Mouse (Mus musculus) lung, embryonic 15.5 days (tissue): ENCODE measurements around the gene Ccr7. TPM values are rescaled to one million over a fixed set of nuclear protein-coding genes. Genes with fewer than 3 reads are reported as not detected.

Source experiments
- ATAC-seq: fragments of 200-750 bp; cut with Nextera tagmentation; 2 replicates; pipeline ENCODE4 v1.8.0; 2017; ENCODE audit warnings: moderate number of reproducible peaks, borderline replicate concordance; ENCODE audit not compliant: low FRiP score, low TSS enrichment; ENCODE audit errors: extremely low read depth
- H3K27ac ChIP-seq: fragments of 300-500 bp; sonication (generic); 2 replicates; pipeline ENCODE4 v1.5.1; 2015; ENCODE audit warnings: moderate library complexity, mild to moderate bottlenecking, inconsistent platforms
- H3K27me3 ChIP-seq: fragments of 300-500 bp; sonication (generic); 2 replicates; pipeline ENCODE4 v1.6.1; 2015; ENCODE audit warnings: inconsistent platforms
- H3K36me3 ChIP-seq: fragments of 300-500 bp; sonication (generic); 2 replicates; pipeline ENCODE4 v1.6.1; 2015; ENCODE audit warnings: inconsistent platforms
- H3K4me1 ChIP-seq: fragments of 300-500 bp; sonication (generic); 2 replicates; pipeline ENCODE4 v1.6.1; 2015; ENCODE audit warnings: inconsistent platforms
- H3K4me2 ChIP-seq: fragments of 300-500 bp; sonication (generic); 2 replicates; pipeline ENCODE4 v1.6.1; 2015; ENCODE audit warnings: inconsistent platforms, mild to moderate bottlenecking, moderate library complexity
- H3K4me3 ChIP-seq: fragments of 300-500 bp; sonication (generic); 2 replicates; pipeline ENCODE4 v1.5.1; 2015; ENCODE audit warnings: mild to moderate bottlenecking, inconsistent platforms
- H3K9ac ChIP-seq: fragments of 300-500 bp; sonication (generic); 2 replicates; pipeline ENCODE4 v1.6.1; 2015; ENCODE audit warnings: inconsistent platforms
- H3K9me3 ChIP-seq: fragments of 300-500 bp; sonication (generic); 2 replicates; pipeline ENCODE4 v1.6.1; 2016; ENCODE audit warnings: inconsistent platforms
- WGBS: fragments of 180-500 bp; shearing (Covaris S2); methylation state at CpG from one replicate; pipeline ENCODE4 v1.1.7; 2015; 5-methylcytosine and 5-hydroxymethylcytosine counted together
- polyA plus RNA-seq: library from polyadenylated mRNA; unstranded; fragments of >200 nt; fragmentation: Nextera tagmentation; extraction: Ambion mirVana; gene quantifications from 2 replicates; pipeline ENCODE4 v1.2.1, GENCODE M21; 2015

The Ccr7 gene
- 0.13 and 0.29 TPM in 2 replicates for polyA plus RNA-seq

- H3K9ac ChIP-seq: no peak within 1 kb of the TSS
- H3K4me1 ChIP-seq: peaks cover 1% of the 10 kb centered on the region
- H3K27ac ChIP-seq: no peak within 1 kb of the TSS
- WGBS: 28% methylated on average over 12 of the region's 12 CpGs
- no peaks in the 10 kb centered on the region for H3K36me3 ChIP-seq
- H3K4me3 ChIP-seq: no peak within 1 kb of the TSS
- H3K4me2 ChIP-seq: no peak within 1 kb of the TSS
- peaks cover 5% of the 10 kb centered on the region; the same call in 1 of the 2 replicates for H3K27me3 ChIP-seq
- no peak for ATAC-seq
- H3K9me3 ChIP-seq: no peaks in the 10 kb centered on the region
Measured at GRCm38 (mm10) chr11:99154987-99155641, at the start of gene Ccr7. Ccr7 (minus strand) TSS chr11:99155077.

GRCm38 (mm10) chr11:99189154-99189582 lies 34.3 kb upstream of the Ccr7 start:
- no peak overlapping the region for H3K4me3 ChIP-seq
- no peak overlapping the region for H3K27ac ChIP-seq
- H3K9me3 ChIP-seq: no peaks in the 10 kb centered on the region
- ATAC-seq: no peak
- H3K9ac ChIP-seq: no peak overlapping the region
- no peak overlapping the region for H3K4me2 ChIP-seq
- WGBS: 19% methylated on average over 14 of the region's 14 CpGs
- 0 out of 2 replicates have a peak, but pooled peaks cover 6% of the 10 kb centered on the region for H3K27me3 ChIP-seq
- H3K4me1 ChIP-seq: no peaks in the 10 kb centered on the region
- no peaks in the 10 kb centered on the region for H3K36me3 ChIP-seq

- Histone ChIP-seq H3K4me3 (no peak overlapping the region), H3K9ac (no peak overlapping the region), H3K9me3 (no peaks in the 10 kb centered on the region), H3K27ac (no peak overlapping the region), H3K4me1 (no peaks in the 10 kb centered on the region), H3K27me3 (0 out of 2 replicates have a peak, but pooled peaks cover 6% of the 10 kb centered on the region), H3K4me2 (no peak overlapping the region), H3K36me3 (no peaks in the 10 kb centered on the region)
- no peak for ATAC-seq
- 55% methylated on average over 4 of the region's 4 CpGs for WGBS
Measured at GRCm38 (mm10) chr11:99187348-99187747, 32.5 kb upstream of the Ccr7 start.

- Histone ChIP-seq H3K9me3 (no peaks in the 10 kb centered on the region), H3K4me3 (no peak overlapping the region), H3K9ac (no peak overlapping the region), H3K4me2 (no peak overlapping the region), H3K27me3 (0 out of 2 replicates have a peak, but pooled peaks cover 6% of the 10 kb centered on the region), H3K36me3 (no peaks in the 10 kb centered on the region), H3K4me1 (no peaks in the 10 kb centered on the region), H3K27ac (no peak overlapping the region)
- no peak for ATAC-seq
- WGBS: 63% methylated on average over 2 of the region's 2 CpGs
Measured at GRCm38 (mm10) chr11:99186836-99187235, 32.0 kb upstream of the Ccr7 start.

DNA sequence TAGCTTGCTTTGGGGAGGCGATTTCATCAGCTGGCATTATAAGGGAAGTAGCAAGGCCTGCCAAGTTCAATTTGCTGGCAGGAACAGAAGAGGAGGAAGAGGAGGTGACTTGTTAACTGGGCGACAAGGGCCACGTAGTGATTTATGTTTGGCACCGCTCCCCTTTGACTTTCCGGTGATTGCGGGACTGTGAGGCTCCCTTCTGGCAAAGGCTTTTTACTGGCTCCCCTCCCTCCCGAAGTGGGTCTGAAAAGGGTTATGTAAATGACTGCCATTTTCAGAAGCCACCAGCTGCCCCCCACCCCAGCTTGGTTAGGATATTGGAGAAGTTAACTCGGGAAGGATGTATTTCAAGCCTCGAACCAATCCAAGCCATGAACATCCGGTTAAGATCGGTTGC lies 27.7 kb upstream of the Ccr7 start:
- Histone ChIP-seq H3K4me1 (no peaks in the 10 kb centered on the region), H3K4me2 (no peak overlapping the region), H3K27me3 (no peaks in the 10 kb centered on the region), H3K27ac (no peak overlapping the region), H3K9me3 (no peaks in the 10 kb centered on the region), H3K4me3 (no peak overlapping the region), H3K36me3 (no peaks in the 10 kb centered on the region), H3K9ac (no peak overlapping the region)
- WGBS: 62% methylated on average over 11 of the region's 11 CpGs
- ATAC-seq: no peak

GRCm38 (mm10) chr11:99180071-99180470 lies 25.2 kb upstream of the Ccr7 start:
- H3K9ac ChIP-seq: no peak overlapping the region
- H3K4me2 ChIP-seq: no peak overlapping the region
- 83% methylated on average over 5 of the region's 5 CpGs for WGBS
- ATAC-seq: no peak
- H3K27me3 ChIP-seq: no peaks in the 10 kb centered on the region
- no peaks in the 10 kb centered on the region for H3K9me3 ChIP-seq
- no peaks in the 10 kb centered on the region for H3K4me1 ChIP-seq
- no peak overlapping the region for H3K4me3 ChIP-seq
- H3K27ac ChIP-seq: no peak overlapping the region
- no peaks in the 10 kb centered on the region for H3K36me3 ChIP-seq

DNA sequence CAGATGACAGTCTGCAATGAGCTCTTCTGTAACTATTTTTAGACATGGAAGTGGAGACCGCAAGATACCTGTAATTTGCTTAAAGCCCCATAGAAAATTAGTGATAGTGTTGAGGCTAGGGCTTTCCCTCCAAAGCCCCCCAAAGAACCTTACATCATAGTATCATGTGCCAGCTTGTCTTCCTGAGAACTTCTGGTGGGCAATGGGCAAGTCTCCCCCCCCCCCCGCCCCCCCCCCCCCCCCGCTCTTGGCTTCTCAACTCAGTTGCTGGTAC lies 23.0 kb upstream of the Ccr7 start:
- H3K9me3 ChIP-seq: no peaks in the 10 kb centered on the region
- no peak overlapping the region for H3K4me3 ChIP-seq
- no peaks in the 10 kb centered on the region for H3K27me3 ChIP-seq
- H3K9ac ChIP-seq: no peak overlapping the region
- H3K4me1 ChIP-seq: no peaks in the 10 kb centered on the region
- H3K4me2 ChIP-seq: no peak overlapping the region
- WGBS: 73% methylated on average over 2 of the region's 3 CpGs
- no peak overlapping the region for H3K27ac ChIP-seq
- no peaks in the 10 kb centered on the region for H3K36me3 ChIP-seq
- ATAC-seq: no peak

DNA sequence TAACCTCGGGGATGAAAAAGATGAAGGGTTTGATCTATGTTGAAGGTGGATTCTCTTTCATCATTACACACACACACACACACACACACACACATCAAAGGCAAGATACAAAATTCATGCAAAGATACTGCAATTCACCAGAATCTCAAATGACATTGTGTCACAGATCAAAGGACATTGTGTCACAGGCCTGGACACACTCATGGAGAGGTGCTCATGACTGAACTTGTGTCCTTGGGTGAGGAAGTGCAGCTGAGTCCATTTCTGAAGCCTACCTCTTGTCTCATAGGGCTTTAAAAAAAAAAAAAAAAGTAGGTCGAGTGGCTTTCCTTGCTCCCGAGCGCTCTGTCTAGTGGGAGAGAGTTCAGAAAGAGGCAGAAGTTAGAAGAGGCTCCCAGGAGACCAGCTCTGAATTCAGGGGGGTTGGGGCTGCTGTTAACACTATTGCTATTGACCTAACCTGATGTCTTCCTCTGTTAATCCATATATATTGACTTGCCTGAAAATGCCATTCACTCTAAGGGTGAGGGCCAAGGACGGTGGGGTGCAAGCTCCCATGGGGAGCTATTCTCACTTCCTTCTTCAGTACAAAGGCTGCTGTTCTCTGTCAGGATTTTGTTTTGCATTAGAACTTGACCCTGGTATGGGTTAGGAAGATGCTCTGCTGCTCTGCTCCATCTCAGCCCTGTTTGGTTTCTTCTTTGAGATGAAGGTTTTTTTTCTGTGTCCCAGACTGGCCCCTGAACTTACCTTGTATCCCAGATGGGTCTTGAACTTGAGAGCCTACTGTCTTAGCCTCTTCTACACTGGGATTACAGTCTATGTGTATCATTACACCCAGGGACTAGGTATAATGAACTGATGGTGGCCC lies 22.4 kb upstream of the Ccr7 start:
- Histone ChIP-seq H3K9me3 (no peaks in the 10 kb centered on the region), H3K36me3 (no peaks in the 10 kb centered on the region), H3K27me3 (no peaks in the 10 kb centered on the region), H3K9ac (no peak overlapping the region), H3K4me3 (no peak overlapping the region), H3K4me2 (no peak overlapping the region), H3K4me1 (no peaks in the 10 kb centered on the region), H3K27ac (no peak overlapping the region)
- ATAC-seq: no peak
- 55% methylated on average over 5 of the region's 5 CpGs for WGBS

- WGBS: 77% methylated on average over 4 of the region's 4 CpGs
- Histone ChIP-seq H3K9me3 (no peaks in the 10 kb centered on the region), H3K4me2 (no peak overlapping the region), H3K27ac (no peak overlapping the region), H3K27me3 (no peaks in the 10 kb centered on the region), H3K9ac (no peak overlapping the region), H3K4me3 (no peak overlapping the region), H3K36me3 (no peaks in the 10 kb centered on the region), H3K4me1 (no peaks in the 10 kb centered on the region)
- ATAC-seq: no peak
Measured at GRCm38 (mm10) chr11:99172002-99172401, 17.1 kb upstream of the Ccr7 start.

GRCm38 (mm10) chr11:99171442-99171841 lies 16.6 kb upstream of the Ccr7 start:
- Histone ChIP-seq H3K4me3 (no peak overlapping the region), H3K4me2 (no peak overlapping the region), H3K36me3 (no peaks in the 10 kb centered on the region), H3K9ac (no peak overlapping the region), H3K4me1 (no peaks in the 10 kb centered on the region), H3K27ac (no peak overlapping the region), H3K27me3 (no peaks in the 10 kb centered on the region), H3K9me3 (no peaks in the 10 kb centered on the region)
- 73% methylated on average over 2 of the region's 2 CpGs for WGBS
- ATAC-seq: no peak

DNA sequence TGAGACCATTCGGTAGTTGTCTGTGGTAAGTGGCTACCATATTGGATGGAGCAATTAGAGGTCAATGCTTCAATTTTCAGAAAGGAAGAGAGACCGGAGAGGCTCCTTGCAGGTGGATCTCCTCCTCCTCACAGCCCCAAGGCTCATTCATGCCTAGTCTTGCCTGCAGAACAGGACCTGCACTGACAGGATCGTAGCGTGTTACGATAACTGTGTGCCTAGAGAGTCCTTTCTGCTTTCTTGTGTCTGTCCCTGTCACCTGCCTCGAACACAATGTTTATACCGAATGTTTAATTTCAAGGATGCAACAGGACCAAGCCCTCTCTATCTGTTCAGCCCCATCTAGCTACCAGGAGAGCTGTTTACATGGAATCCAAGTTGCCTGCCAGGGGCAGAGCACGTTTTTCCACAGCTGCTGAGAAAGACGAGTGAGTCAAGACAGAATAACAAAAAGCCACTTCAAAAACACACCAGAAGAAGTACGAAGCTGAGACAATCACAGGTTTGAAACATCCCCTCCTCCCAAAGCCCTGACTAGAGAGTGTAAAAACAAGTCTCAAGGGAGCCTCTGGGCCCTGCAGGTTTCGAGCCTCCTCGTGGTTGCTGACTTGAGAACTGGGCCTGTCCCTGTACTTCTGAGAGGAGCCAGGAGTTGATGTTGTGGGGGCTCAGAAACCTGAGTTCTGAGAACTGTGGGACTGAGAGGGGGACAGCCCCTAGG lies 15.8 kb upstream of the Ccr7 start:
- Histone ChIP-seq H3K27ac (no peak overlapping the region), H3K27me3 (no peaks in the 10 kb centered on the region), H3K4me1 (no peaks in the 10 kb centered on the region), H3K9me3 (no peaks in the 10 kb centered on the region), H3K4me2 (no peak overlapping the region), H3K4me3 (no peak overlapping the region), H3K36me3 (no peaks in the 10 kb centered on the region), H3K9ac (no peak overlapping the region)
- ATAC-seq: no peak
- whole genome bisulfite sequencing: 65% methylated on average over 12 of the region's 12 CpGs

DNA sequence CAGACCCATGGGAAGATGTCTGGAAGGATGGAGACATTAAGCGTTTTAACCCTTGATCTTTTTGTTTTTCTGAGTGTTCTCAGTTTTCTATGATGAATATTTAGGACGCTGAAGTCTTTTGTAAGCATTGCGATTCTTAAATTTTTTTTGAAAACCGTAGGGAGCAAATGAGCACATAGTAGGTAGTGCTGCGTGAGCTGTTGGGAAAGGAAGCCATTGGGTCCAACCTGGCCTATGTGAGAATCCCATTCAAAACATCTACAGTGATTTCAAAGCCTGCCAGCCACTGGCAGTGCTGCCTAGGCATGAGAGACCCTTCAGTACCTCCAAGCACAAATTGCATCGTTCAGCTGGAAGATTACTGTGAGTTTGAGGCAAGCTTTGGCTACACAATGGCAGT lies 15.1 kb upstream of the Ccr7 start:
- Histone ChIP-seq H3K36me3 (no peaks in the 10 kb centered on the region), H3K4me2 (no peak overlapping the region), H3K4me3 (no peak overlapping the region), H3K9me3 (no peaks in the 10 kb centered on the region), H3K27ac (no peak overlapping the region), H3K27me3 (no peaks in the 10 kb centered on the region), H3K4me1 (no peaks in the 10 kb centered on the region), H3K9ac (no peak overlapping the region)
- ATAC-seq: no peak
- 91% methylated on average over 6 of the region's 6 CpGs for WGBS
